ENCODE assay signal across 8 mouse cellular contexts in the genomic region with DNA sequence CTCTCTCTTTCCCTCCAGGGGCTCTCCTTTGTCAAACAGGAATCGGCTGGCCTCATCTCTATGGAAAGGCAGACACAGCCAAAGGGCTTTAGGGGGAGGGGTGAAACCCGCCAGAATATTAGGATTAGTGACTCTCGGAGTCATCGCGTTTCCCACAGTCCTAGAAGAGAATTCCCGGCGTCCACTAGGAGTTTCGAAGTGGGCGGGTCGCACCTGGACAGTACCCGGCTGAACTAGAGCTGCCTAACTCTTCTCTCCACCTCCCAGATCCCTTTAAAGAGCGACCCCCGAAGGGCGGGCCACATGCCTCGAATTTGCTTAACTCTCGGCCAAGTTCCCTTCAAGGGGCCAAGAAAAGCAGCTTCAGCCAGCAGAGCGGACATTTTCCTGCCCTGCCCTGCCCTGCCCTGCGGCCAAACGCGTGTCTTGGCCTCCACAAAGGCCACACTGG. TPM values are rescaled to one million over a fixed set of nuclear protein-coding genes. Genes with fewer than 3 reads are reported as not detected.
DNase-seq lines count a peak whose midpoint lies in the region; ATAC-seq and TF ChIP-seq lines count a peak whose summit lies in the region.

No protein-coding gene starts in this region.

- H3K4me3 ChIP-seq in embryonic facial prominence, embryonic 13.5 days: peak overlapping the region; percentile 89
- peak overlapping the region; percentile 84 for H3K4me3 ChIP-seq in hindbrain, postnatal 0 days (ENCODE audit: low read length)
- H3K4me3 ChIP-seq in liver, postnatal 0 days (ENCODE audit: low read depth, low read length): peak overlapping the region; percentile 88
- H3K4me3 ChIP-seq in small intestine, adult 2 months (ENCODE audit: low read depth, low read length): peak overlapping the region; percentile 76

- DNase-seq in left cerebral cortex, postnatal 4 days: peak; percentile 47
- DNase-seq in left cerebral cortex, postnatal 14 days (ENCODE audit: low spot score in 2 of 2): no peak
- peak; percentile 55 for DNase-seq in hindbrain, postnatal 0 days (ENCODE audit: low spot score)
- DNase-seq in liver, postnatal 0 days: no peak
- no peak for DNase-seq in gastrocnemius, postnatal 36 days
- DNase-seq in gastrocnemius, postnatal 4 days (ENCODE audit: low spot score in 2 of 2): no peak

- peak overlapping the region; percentile 99 for H3K4me2 ChIP-seq in embryonic facial prominence, embryonic 13.5 days
- H3K4me2 ChIP-seq in hindbrain, postnatal 0 days (ENCODE audit: low read depth, low read length): peak overlapping the region; percentile 97
- peak overlapping the region; percentile 98 for H3K4me2 ChIP-seq in liver, postnatal 0 days (ENCODE audit: low read depth, low read length)

- no peaks in the 10 kb centered on the region for H3K36me3 ChIP-seq in embryonic facial prominence, embryonic 13.5 days
- no peaks in the 10 kb centered on the region for H3K36me3 ChIP-seq in hindbrain, postnatal 0 days (ENCODE audit: insufficient read depth, low read length)
- no peaks in the 10 kb centered on the region for H3K36me3 ChIP-seq in liver, postnatal 0 days (replicated peaks; ENCODE audit: insufficient read depth, low read length)
- no peaks in the 10 kb centered on the region for H3K36me3 ChIP-seq in small intestine, adult 2 months (ENCODE audit: control insufficient read depth, insufficient read depth, low read length)

- WGBS in embryonic facial prominence, embryonic 13.5 days: 1% methylated on average over 20 of the region's 20 CpGs
- under 1% methylated on average over 20 of the region's 20 CpGs for WGBS in hindbrain, postnatal 0 days
- 10% methylated on average over 20 of the region's 20 CpGs for WGBS in liver, postnatal 0 days (ENCODE audit: insufficient replicate concordance)
- WGBS in small intestine, adult 2 months: 6% methylated on average over 20 of the region's 20 CpGs

- H3K4me1 ChIP-seq in embryonic facial prominence, embryonic 13.5 days: peaks cover 47% of the 10 kb centered on the region
- peaks cover 33% of the 10 kb centered on the region for H3K4me1 ChIP-seq in hindbrain, postnatal 0 days (ENCODE audit: insufficient read depth, low read length)
- peaks cover 35% of the 10 kb centered on the region for H3K4me1 ChIP-seq in liver, postnatal 0 days (ENCODE audit: insufficient read depth)
- peaks cover 24% of the 10 kb centered on the region for H3K4me1 ChIP-seq in small intestine, adult 2 months (ENCODE audit: control insufficient read depth, insufficient read depth, insufficient read length, low read length)

- no peak for TF ChIP-seq POLR2A in small intestine, adult 2 months (IDR thresholded peaks at IDR 0.05; ENCODE audit: low read depth, low read length)

- no peaks in the 10 kb centered on the region for H3K9me3 ChIP-seq in embryonic facial prominence, embryonic 13.5 days
- H3K9me3 ChIP-seq in hindbrain, postnatal 0 days (ENCODE audit: low read length): no peaks in the 10 kb centered on the region
- no peaks in the 10 kb centered on the region for H3K9me3 ChIP-seq in liver, postnatal 0 days (ENCODE audit: low read length)

- intact Hi-C loops in left cerebral cortex, postnatal 4 days (cut with DNase I): no loop called here
- intact Hi-C loops in left cerebral cortex, postnatal 14 days (cut with DNase I): loop anchor here (10.0 kb wide), 1 partner anchor 80 kb away; no protein-coding TSS in a partner anchor
- intact Hi-C loops in gastrocnemius, postnatal 36 days (cut with DNase I): no loop called here

- H3K9ac ChIP-seq in embryonic facial prominence, embryonic 13.5 days: peak overlapping the region; percentile 84
- H3K9ac ChIP-seq in hindbrain, postnatal 0 days (replicated peaks; ENCODE audit: low read length): peak overlapping the region; percentile 68; the same call in 1 of the 2 replicates
- H3K9ac ChIP-seq in liver, postnatal 0 days (replicated peaks): peak overlapping the region; percentile 83

- no peak for TF ChIP-seq CTCF in hindbrain, postnatal 0 days (IDR thresholded peaks at IDR 0.05; ENCODE audit: low read depth)
- 0 out of 2 replicates have a peak, but pooled peaks have one; percentile 3 for TF ChIP-seq CTCF in liver, postnatal 0 days (IDR thresholded peaks at IDR 0.05; ENCODE audit: low read depth)
- no peak for TF ChIP-seq CTCF in small intestine, adult 2 months (IDR thresholded peaks at IDR 0.05; ENCODE audit: extremely low read depth, insufficient read length, insufficient replicate concordance, low read depth, low read length)

- TF ChIP-seq EP300 in liver, postnatal 0 days (IDR thresholded peaks at IDR 0.05; ENCODE audit: low read depth): no peak

- ATAC-seq in embryonic facial prominence, embryonic 13.5 days (ENCODE audit: insufficient number of reproducible peaks, insufficient read depth, low FRiP score, low TSS enrichment, low read depth): no peak
- 0 out of 2 replicates have a peak, but pooled peaks have one; percentile 16 for ATAC-seq in hindbrain, postnatal 0 days
- no peak for ATAC-seq in liver, postnatal 0 days

- H3K27ac ChIP-seq in embryonic facial prominence, embryonic 13.5 days: no peak overlapping the region
- H3K27ac ChIP-seq in hindbrain, postnatal 0 days: peak overlapping the region; percentile 70; the same call in 1 of the 2 replicates
- peak overlapping the region; percentile 89; the same call in 1 of the 2 replicates for H3K27ac ChIP-seq in liver, postnatal 0 days (ENCODE audit: low read depth)
- no peak overlapping the region; the same call in 1 of the 2 replicates for H3K27ac ChIP-seq in small intestine, adult 2 months (ENCODE audit: insufficient read depth, low read depth, low read length)

- H3K27me3 ChIP-seq in embryonic facial prominence, embryonic 13.5 days: no peaks in the 10 kb centered on the region
- no peaks in the 10 kb centered on the region for H3K27me3 ChIP-seq in hindbrain, postnatal 0 days (ENCODE audit: insufficient read depth, low read length)
- peaks cover 8% of the 10 kb centered on the region for H3K27me3 ChIP-seq in liver, postnatal 0 days (ENCODE audit: insufficient read depth, low read length)
- no peaks in the 10 kb centered on the region for H3K27me3 ChIP-seq in small intestine, adult 2 months (ENCODE audit: control insufficient read depth, insufficient read depth, low read length)

RNA-seq across cellular contexts. Expression of a gene that starts 1.6 kb away (rescaled TPM):
- 10 to 100 TPM; 59.2 to 60.4 TPM for total RNA-seq in left cerebral cortex, postnatal 4 days (2021)
- 10 to 100 TPM; 15.9 to 18.9 TPM for total RNA-seq in left cerebral cortex, postnatal 14 days (2021)
- polyA plus RNA-seq in embryonic facial prominence, embryonic 13.5 days (2015; fragmentation: Nextera tagmentation; extraction: Ambion mirVana): 5.2 and 5.4 TPM in 2 replicates
- total RNA-seq in hindbrain, postnatal 0 days (2014; rRNA removed): 38.4 and 44.9 TPM in 2 replicates
- 8.2 TPM in 2 replicates for polyA plus RNA-seq in hindbrain, postnatal 0 days (2015; fragmentation: Nextera tagmentation; extraction: Ambion mirVana)
- 5.4 and 6.3 TPM in 2 replicates for polyA plus RNA-seq in liver, postnatal 0 days (2015; fragmentation: Nextera tagmentation; extraction: Ambion mirVana)
- 21.8 and 59.5 TPM in 2 replicates for polyA plus RNA-seq in small intestine, adult 2 months (2012; rRNA removed)
- total RNA-seq in gastrocnemius, postnatal 36 days (2021): 1 to 10 TPM; 3.1 to 3.9 TPM
- total RNA-seq in gastrocnemius, postnatal 4 days (2021): 10 to 100 TPM; 11.2 to 11.6 TPM

RNA-seq across cellular contexts. Expression of a gene that starts 16.9 kb away (rescaled TPM):
- total RNA-seq in left cerebral cortex, postnatal 4 days (2021): 10 to 100 TPM; 23.6 to 27.2 TPM
- 10 to 100 TPM; 27.9 to 28.5 TPM for total RNA-seq in left cerebral cortex, postnatal 14 days (2021)
- polyA plus RNA-seq in embryonic facial prominence, embryonic 13.5 days (2015; fragmentation: Nextera tagmentation; extraction: Ambion mirVana): 15.4 and 15.7 TPM in 2 replicates
- total RNA-seq in hindbrain, postnatal 0 days (2014; rRNA removed): 29.9 and 30.9 TPM in 2 replicates
- 34.1 and 39.7 TPM in 2 replicates for polyA plus RNA-seq in hindbrain, postnatal 0 days (2015; fragmentation: Nextera tagmentation; extraction: Ambion mirVana)
- 0.25 and 0.35 TPM in 2 replicates for polyA plus RNA-seq in liver, postnatal 0 days (2015; fragmentation: Nextera tagmentation; extraction: Ambion mirVana)
- polyA plus RNA-seq in small intestine, adult 2 months (2012; rRNA removed): 0.81 and 1.4 TPM in 2 replicates
- total RNA-seq in gastrocnemius, postnatal 36 days (2021): 1 to 10 TPM; 1.0 TPM
- total RNA-seq in gastrocnemius, postnatal 4 days (2021): 1 to 10 TPM; 1.6 to 2.9 TPM

Comparison
In these comparisons a context has a peak if more than half of its experiments do, and no peak if none do; other contexts are left out.
1. DNase-seq: peak in left cerebral cortex, postnatal 4 days (single experiment) and hindbrain, postnatal 0 days (single experiment); none in left cerebral cortex, postnatal 14 days (0 of 2), liver, postnatal 0 days (single experiment), gastrocnemius, postnatal 36 days (0 of 2) and gastrocnemius, postnatal 4 days (0 of 2).
2. H3K27ac ChIP-seq: peak in hindbrain, postnatal 0 days (single experiment) and liver, postnatal 0 days (single experiment); none in embryonic facial prominence, embryonic 13.5 days (single experiment) and small intestine, adult 2 months (single experiment).
3. Peak in every context shown above with its lines, with median percentiles within 50 percentile points of each other: H3K4me2 ChIP-seq, H3K4me3 ChIP-seq and H3K9ac ChIP-seq.